Mouse (Mus musculus) small intestine, adult 2 months (tissue): ENCODE results near the gene Caml.

Experiments
- CTCF ChIP-seq: fragments of 200-500 bp; IDR thresholded peaks from 2 replicates; pipeline ENCODE4 v1.5.1; 2012; ENCODE audit warnings: low read depth, mild to moderate bottlenecking, control low read depth, inconsistent platforms, low read length, moderate library complexity, mixed read lengths; ENCODE audit not compliant: insufficient replicate concordance, insufficient read length; ENCODE audit errors: extremely low read depth
- POLR2A ChIP-seq: fragments of 200-500 bp; IDR thresholded peaks from 2 replicates; pipeline ENCODE4 v1.6.1; 2012; ENCODE audit warnings: low read depth, mild to moderate bottlenecking, control low read depth, inconsistent platforms, low read length, moderate library complexity

GRCm38 (mm10) chr13:55599566-55600540 is 23.0 kb upstream of the Caml start, which contains the start of gene B4galt7:
- TF ChIP-seq POLR2A (no peak; the same call in none of the 2 replicates), CTCF (no peak)
